Mouse (Mus musculus): ENCODE measurements around the gene Atxn1. TPM values are rescaled to one million over a fixed set of nuclear protein-coding genes. Genes with fewer than 3 reads are reported as not detected.

The Atxn1 gene
- total and polyA plus RNA-seq, 3 experiments = 0.39 to 1.1 TPM; not detected in 1

DNA sequence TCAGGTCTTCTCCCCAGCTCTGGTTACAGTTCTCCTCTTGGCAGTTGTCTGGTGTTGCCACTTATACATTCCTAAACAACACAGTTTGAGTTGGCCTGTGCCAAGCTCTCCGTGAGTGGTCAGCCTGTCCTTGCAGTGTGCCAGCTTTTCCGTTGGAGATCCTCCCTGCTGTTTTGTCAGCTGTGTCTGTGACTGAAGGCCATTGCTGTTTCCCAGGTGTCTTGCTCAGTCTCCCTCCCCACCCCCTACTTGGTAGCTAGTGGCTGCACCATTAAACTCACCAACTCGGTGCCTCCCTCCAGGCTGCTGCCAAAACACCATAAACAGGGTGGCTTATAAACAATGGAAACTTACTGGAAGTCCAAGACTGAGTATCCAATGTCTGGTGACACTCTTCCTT lies 440.5 kb downstream of the Atxn1 start:
- TF ChIP-seq POLR2A (IDR thresholded peaks at IDR 0.05; ENCODE audit: control insufficient read depth in 1 of 2, insufficient read depth in 1 of 2, low read depth in 1 of 2, low read length in 2 of 2, poor library complexity in 1 of 2) = 0 out of 4 replicates have a peak, but pooled peaks of 1 of the 2 experiments have one; percentile 20
- no peak for TF ChIP-seq MEF2A (IDR thresholded peaks at IDR 0.05; ENCODE audit: extremely low read depth, insufficient replicate concordance, low read depth, low read length, poor library complexity, severe bottlenecking)
- Histone ChIP-seq H3K9ac (ENCODE audit: control insufficient read depth, low read depth, low read length, poor library complexity, severe bottlenecking) (no peak overlapping the region), H3K4me1 (ENCODE audit: control insufficient read depth in 1 of 2, insufficient read depth in 2 of 2, low read length in 2 of 2) (peaks cover 19 to 33% of the 10 kb centered on the region in 2 experiments), H3K4me3 (ENCODE audit: control insufficient read depth in 1 of 2, insufficient read depth in 1 of 2, low read depth in 2 of 2, low read length in 2 of 2) (no peak overlapping the region), H3K79me2 (ENCODE audit: control insufficient read depth, insufficient read depth, low read length, poor library complexity) (no peaks in the 10 kb centered on the region), H3K27ac (ENCODE audit: control insufficient read depth, low read depth, low read length) (no peak overlapping the region), H3K27me3 (ENCODE audit: control insufficient read depth in 1 of 2, insufficient read depth in 2 of 2, low read length in 2 of 2) (no peaks in the 10 kb centered on the region), H3K36me3 (ENCODE audit: control insufficient read depth in 1 of 2, insufficient read depth in 2 of 2, low read length in 2 of 2) (peaks cover 3 to 34% of the 10 kb centered on the region in 2 experiments; a peak in 3 of 4 replicates), H3K9me3 (replicated peaks; ENCODE audit: insufficient read depth, low read length) (no peaks in the 10 kb centered on the region)
- no peak for DNase-seq (ENCODE audit: low read depth, low spot score)

DNA sequence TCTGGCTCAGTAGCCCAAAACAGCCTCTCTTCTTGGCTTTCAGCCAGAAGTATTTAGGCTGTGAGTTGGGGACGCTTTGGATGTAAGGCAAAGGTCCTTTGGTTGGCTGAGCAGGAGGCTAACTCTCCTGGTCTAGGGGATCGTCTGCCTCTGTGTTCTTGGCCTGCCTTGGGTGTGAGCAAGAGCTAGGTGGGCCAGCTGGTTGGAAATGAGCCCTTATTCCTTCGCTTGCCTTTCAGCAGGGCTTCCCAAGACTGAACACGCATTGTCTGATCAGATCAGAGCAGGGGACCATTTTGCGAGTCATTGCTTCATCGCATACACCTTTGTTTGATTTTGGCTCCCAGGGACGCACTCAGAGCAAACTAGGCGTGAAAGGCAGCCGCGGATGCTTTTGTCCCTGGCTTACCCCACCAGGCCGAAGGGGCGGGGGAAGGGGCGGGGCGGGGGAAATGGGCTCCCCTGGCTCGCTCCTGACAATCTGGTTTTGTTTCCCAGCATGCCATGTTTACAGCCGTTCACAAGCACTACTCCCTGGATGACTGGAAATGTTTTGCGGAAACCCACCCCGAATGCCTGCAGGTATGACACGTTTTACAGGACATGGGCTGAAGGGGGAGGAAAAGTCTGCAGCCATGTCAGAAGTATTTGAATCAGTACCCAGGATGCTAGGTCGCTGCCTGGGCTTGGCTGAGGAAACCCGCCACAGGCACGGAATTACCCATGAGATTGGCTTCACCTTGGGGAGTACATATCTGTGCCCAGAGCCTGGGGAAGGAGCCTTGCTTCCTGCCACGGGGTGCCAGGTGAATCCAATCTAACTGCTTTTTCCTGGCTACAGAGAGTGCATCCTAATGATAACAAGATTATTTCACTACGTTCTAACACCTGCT lies 448.1 kb downstream of the Atxn1 start:
- no peak for TF ChIP-seq E2F4 (IDR thresholded peaks at IDR 0.05; ENCODE audit: borderline replicate concordance, low read depth, low read length)
- Histone ChIP-seq H3K4me3 (ENCODE audit: control insufficient read depth in 1 of 2, insufficient read depth in 1 of 2, low read depth in 2 of 2, low read length in 2 of 2) (no peak overlapping the region), H3K9me3 (replicated peaks; ENCODE audit: insufficient read depth, low read length) (no peaks in the 10 kb centered on the region), H3K9ac (ENCODE audit: control insufficient read depth, low read depth, low read length, poor library complexity, severe bottlenecking) (no peak overlapping the region), H3K27ac (ENCODE audit: control insufficient read depth, low read depth, low read length) (no peak overlapping the region), H3K27me3 (ENCODE audit: control insufficient read depth in 1 of 2, insufficient read depth in 2 of 2, low read length in 2 of 2) (no peaks in the 10 kb centered on the region), H3K79me2 (ENCODE audit: control insufficient read depth, insufficient read depth, low read length, poor library complexity) (peaks cover 8% of the 10 kb centered on the region), H3K4me1 (ENCODE audit: control insufficient read depth in 1 of 2, insufficient read depth in 2 of 2, low read length in 2 of 2) (peaks cover 11 to 39% of the 10 kb centered on the region in 2 experiments), H3K36me3 (ENCODE audit: control insufficient read depth in 1 of 2, insufficient read depth in 2 of 2, low read length in 2 of 2) (peaks cover 3 to 26% of the 10 kb centered on the region in 2 experiments; a peak in 3 of 4 replicates)
- DNase-seq (ENCODE audit: low read depth, low spot score) = no peak

DNA sequence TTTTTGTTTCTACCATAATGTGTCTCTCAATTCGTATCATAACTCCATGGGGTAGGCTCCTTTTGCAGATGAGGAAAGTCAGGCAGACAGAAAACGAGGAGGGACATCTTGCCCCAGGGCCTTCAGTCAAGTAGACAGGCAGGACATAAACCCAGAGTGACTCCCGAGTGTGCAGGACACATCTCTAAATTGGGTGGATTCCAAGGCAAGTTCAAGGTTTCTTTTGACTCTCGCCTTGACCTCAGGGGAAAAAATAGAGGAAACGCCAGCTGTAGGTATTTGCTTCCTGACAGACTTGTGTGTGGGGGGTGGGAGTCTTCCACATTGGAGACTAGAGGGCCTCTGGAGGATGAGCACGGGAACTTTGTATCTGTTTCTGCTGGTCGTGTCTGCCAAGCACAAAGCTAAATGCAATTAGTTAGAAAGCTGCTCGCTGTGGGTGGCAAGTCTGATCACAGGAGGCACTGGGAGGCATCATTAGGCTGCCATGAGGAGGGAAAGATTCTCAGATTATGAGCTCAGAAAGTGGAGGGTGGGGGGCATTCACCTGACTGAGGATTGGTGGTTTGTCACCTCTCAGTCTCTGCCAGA lies 449.9 kb downstream of the Atxn1 start:
- no peaks in the 10 kb centered on the region for H3K9me3 ChIP-seq (replicated peaks; ENCODE audit: insufficient read depth, low read length)
- H3K36me3 ChIP-seq (ENCODE audit: control insufficient read depth in 1 of 2, insufficient read depth in 2 of 2, low read length in 2 of 2) = peaks cover 0 to 37% of the 10 kb centered on the region in 2 experiments; a peak in 2 of 4 replicates
- H3K27me3 ChIP-seq (ENCODE audit: control insufficient read depth in 1 of 2, insufficient read depth in 2 of 2, low read length in 2 of 2) = no peaks in the 10 kb centered on the region
- H3K79me2 ChIP-seq (ENCODE audit: control insufficient read depth, insufficient read depth, low read length, poor library complexity) = peaks cover 8% of the 10 kb centered on the region
- DNase-seq (ENCODE audit: low read depth, low spot score) = peak; percentile 34
- H3K9ac ChIP-seq (ENCODE audit: control insufficient read depth, low read depth, low read length, poor library complexity, severe bottlenecking) = peak overlapping the region; percentile 64
- peaks cover 19 to 53% of the 10 kb centered on the region in 2 experiments for H3K4me1 ChIP-seq (ENCODE audit: control insufficient read depth in 1 of 2, insufficient read depth in 2 of 2, low read length in 2 of 2)
- H3K27ac ChIP-seq (ENCODE audit: control insufficient read depth, low read depth, low read length) = peak overlapping the region; percentile 98
- no peak for TF ChIP-seq USF2 (IDR thresholded peaks at IDR 0.05; ENCODE audit: borderline replicate concordance in 1 of 2, insufficient read depth in 1 of 2, low read depth in 1 of 2, low read length in 2 of 2)
- TF ChIP-seq SMC3 (IDR thresholded peaks at IDR 0.05; ENCODE audit: low read depth, low read length) = no peak
- H3K4me3 ChIP-seq (ENCODE audit: control insufficient read depth in 1 of 2, insufficient read depth in 1 of 2, low read depth in 2 of 2, low read length in 2 of 2) = peak overlapping the region; percentile 49 to 61
